Mouse (Mus musculus): ENCODE results near the gene Polr2g.

GRCm38 (mm10) chr19:8832971-8833370 lies 34.6 kb upstream of the Polr2g start:
- TF ChIP-seq CTCF (IDR thresholded peaks at IDR 0.05; ENCODE audit: control insufficient read depth, insufficient read depth, insufficient replicate concordance, low read depth, low read length) (no peak), POLR2A (IDR thresholded peaks at IDR 0.05; ENCODE audit: control insufficient read depth, low read depth, low read length) (no peak)

All from testis, adult 2 months (tissue).